Mouse (Mus musculus): ENCODE data around the gene Hspa12b.

DNA sequence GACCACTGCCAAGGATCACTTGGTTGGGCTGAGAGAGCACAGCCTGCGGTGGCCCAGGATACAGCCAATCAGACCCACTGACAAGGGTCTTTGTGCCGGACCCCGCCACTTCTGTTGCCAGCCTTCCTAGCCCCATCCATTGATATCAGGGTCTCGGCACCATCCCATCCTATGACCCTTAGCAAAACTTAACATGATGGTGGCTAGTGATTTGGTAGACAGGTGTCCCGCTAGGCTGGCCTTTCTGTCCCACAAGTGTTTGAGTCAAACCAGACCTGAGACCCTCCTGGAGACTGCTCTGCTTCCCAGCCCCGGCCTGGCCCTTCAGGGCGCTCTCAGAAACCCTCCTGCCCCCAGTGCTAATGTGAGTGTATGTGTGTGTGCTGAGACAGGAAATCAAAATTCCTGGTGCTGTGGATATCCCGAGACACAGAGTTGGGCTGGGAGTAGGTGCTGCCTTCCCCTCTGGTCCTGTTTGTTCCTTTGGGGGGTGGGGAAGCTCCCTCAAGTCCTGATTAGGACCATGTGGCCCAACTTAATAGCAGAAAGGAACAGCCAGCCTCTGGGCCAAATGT, 7.8 kb downstream of the Hspa12b start:
- no peak for TF ChIP-seq CTCF (IDR thresholded peaks at IDR 0.05; ENCODE audit: low read depth)
- no peak for TF ChIP-seq EP300 (IDR thresholded peaks at IDR 0.05; ENCODE audit: low read depth)

Measured in liver, postnatal 0 days (tissue).